26 mouse cellular contexts compared by ENCODE assay signal in the genomic region with DNA sequence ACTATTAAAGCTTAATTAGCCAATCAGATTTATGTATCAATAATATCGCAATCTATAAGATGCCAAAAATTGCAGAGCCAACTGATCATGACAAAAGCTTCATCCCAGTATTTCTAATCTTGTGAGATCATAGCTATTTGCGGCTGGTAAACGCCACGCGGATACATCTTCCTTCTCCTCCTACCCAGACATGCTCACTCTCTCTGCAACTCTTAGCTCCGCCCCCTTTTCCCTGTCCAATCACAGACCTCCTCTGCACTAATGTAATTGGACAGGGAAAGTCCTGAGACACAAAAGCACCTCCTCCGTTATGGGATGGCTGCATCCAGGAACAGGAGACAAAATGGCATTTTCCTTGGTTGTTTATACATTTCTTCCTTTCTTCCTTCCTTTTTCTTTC. TPM values are rescaled to one million over a fixed set of nuclear protein-coding genes. Genes with fewer than 3 reads are reported as not detected.
DNase-seq lines count a peak whose midpoint lies in the region; ATAC-seq and TF ChIP-seq lines count a peak whose summit lies in the region.
"Had no signal": no experiment of that assay in that cellular context is flagged by ENCODE, and none has a peak within 500 bp of the region (broad histone marks: within the 10 kb centered on the region; RNA-seq: fewer than 3 reads in every experiment).

No protein-coding gene starts in this region.

- peak; percentile 29 for DNase-seq in lung, postnatal 0 days (ENCODE audit: low spot score)
- no peak for DNase-seq in lung, postnatal 14 days
- peak; percentile 77 for DNase-seq in testis, postnatal 14 days (ENCODE audit: low spot score)
- DNase-seq in testis, postnatal 10 days (ENCODE audit: low spot score): no peak
- peak; percentile 73 for DNase-seq in MEL (ENCODE audit: low read depth, low spot score)
- no peak for DNase-seq in left cerebral cortex, postnatal 14 days (ENCODE audit: low spot score in 2 of 2)
- DNase-seq in adrenal gland, postnatal 25 days: no peak
- no peak for DNase-seq in layer of hippocampus, adult 18-20 months (ENCODE audit: low spot score in 2 of 2)
- DNase-seq: adrenal gland, adult 2 months; adrenal gland, postnatal 36 days; B cell, adult 2 months; cerebellum, adult 8-10 months; cerebellum, postnatal 14 days; embryo, embryonic 11 days; gastrocnemius, adult 2 months; gastrocnemius, postnatal 25 days; heart, postnatal 36 days had no signal

- no peak overlapping the region for H3K9ac ChIP-seq in lung, postnatal 0 days (replicated peaks; ENCODE audit: low read depth)
- peak overlapping the region; percentile 47 for H3K9ac ChIP-seq in MEL (ENCODE audit: control insufficient read depth, low read depth, low read length, poor library complexity, severe bottlenecking)
- H3K9ac ChIP-seq: embryonic facial prominence, embryonic 15.5 days; heart, embryonic 13.5 days; hindbrain, embryonic 12.5 days had no signal

- ATAC-seq in lung, postnatal 0 days: peak; percentile 38; the same call in 1 of the 2 replicates
- ATAC-seq: CD4-positive, CD25-positive, alpha-beta regulatory T cell, adult 4 months; forebrain, embryonic 14.5 days; hindbrain, embryonic 16.5 days; inflammation-experienced regulatory T-cells, adult 6 months had no signal

- TF ChIP-seq RAD21 in MEL (IDR thresholded peaks at IDR 0.05; ENCODE audit: low read depth, low read length): no peak

- H3K79me2 ChIP-seq in MEL (ENCODE audit: control insufficient read depth, insufficient read depth, low read length, poor library complexity): no peaks in the 10 kb centered on the region

- TF ChIP-seq EP300 in lung, postnatal 0 days (IDR thresholded peaks at IDR 0.05): no peak
- no peak for TF ChIP-seq EP300 in MEL (IDR thresholded peaks at IDR 0.05; ENCODE audit: low read depth in 1 of 2, low read length in 2 of 2)

- intact Hi-C loops in left cerebral cortex, postnatal 14 days (cut with DNase I): no loop called here

- peak in 1 of 2 experiments; percentile 52; a peak in 2 of 4 replicates for TF ChIP-seq POLR2A in MEL (IDR thresholded peaks at IDR 0.05; ENCODE audit: control insufficient read depth in 1 of 2, insufficient read depth in 1 of 2, low read depth in 1 of 2, low read length in 2 of 2, poor library complexity in 1 of 2)

- no peaks in the 10 kb centered on the region for H3K9me3 ChIP-seq in lung, postnatal 0 days (ENCODE audit: low read length)
- no peaks in the 10 kb centered on the region for H3K9me3 ChIP-seq in MEL (replicated peaks; ENCODE audit: insufficient read depth, low read length)
- H3K9me3 ChIP-seq: embryonic facial prominence, embryonic 15.5 days; forebrain, embryonic 10.5 days; heart, embryonic 13.5 days; hindbrain, embryonic 12.5 days had no signal

- H3K27ac ChIP-seq in lung, postnatal 0 days (ENCODE audit: low read length): no peak overlapping the region
- no peak overlapping the region for H3K27ac ChIP-seq in MEL (ENCODE audit: control insufficient read depth, low read depth, low read length)
- H3K27ac ChIP-seq: embryonic facial prominence, embryonic 15.5 days; forebrain, embryonic 10.5 days; gastrocnemius, adult 2 months; heart, embryonic 13.5 days; hindbrain, embryonic 12.5 days had no signal

- no peaks in the 10 kb centered on the region for H3K36me3 ChIP-seq in lung, postnatal 0 days (ENCODE audit: insufficient read depth, low read length)
- no peaks in the 10 kb centered on the region for H3K36me3 ChIP-seq in MEL (ENCODE audit: control insufficient read depth in 1 of 2, insufficient read depth in 2 of 2, low read length in 2 of 2)
- H3K36me3 ChIP-seq: embryonic facial prominence, embryonic 15.5 days; forebrain, embryonic 10.5 days; heart, embryonic 13.5 days; hindbrain, embryonic 12.5 days had no signal

- H3K4me2 ChIP-seq in lung, postnatal 0 days (replicated peaks; ENCODE audit: low read depth, low read length): no peak overlapping the region
- H3K4me2 ChIP-seq: embryonic facial prominence, embryonic 15.5 days; heart, embryonic 13.5 days; hindbrain, embryonic 12.5 days had no signal

- 68% methylated on average over 7 of the region's 7 CpGs for WGBS in lung, postnatal 0 days

- H3K4me1 ChIP-seq in lung, postnatal 0 days (ENCODE audit: insufficient read depth, low read depth, low read length): no peaks in the 10 kb centered on the region
- no peaks in the 10 kb centered on the region for H3K4me1 ChIP-seq in MEL (ENCODE audit: control insufficient read depth in 1 of 2, insufficient read depth in 2 of 2, low read length in 2 of 2)
- H3K4me1 ChIP-seq: embryonic facial prominence, embryonic 15.5 days; heart, embryonic 13.5 days had no signal

- no peak overlapping the region for H3K4me3 ChIP-seq in lung, postnatal 0 days (ENCODE audit: low read depth, low read length)
- H3K4me3 ChIP-seq in MEL (ENCODE audit: control insufficient read depth in 1 of 2, insufficient read depth in 1 of 2, low read depth in 2 of 2, low read length in 2 of 2): peak overlapping the region; percentile 13 to 36; a peak in 3 of 4 replicates
- H3K4me3 ChIP-seq: embryonic facial prominence, embryonic 15.5 days; erythroblast, embryonic 14.5 days; forebrain, embryonic 10.5 days; gastrocnemius, adult 2 months; heart, embryonic 13.5 days; hindbrain, embryonic 12.5 days had no signal

- H3K27me3 ChIP-seq in lung, postnatal 0 days (replicated peaks; ENCODE audit: insufficient read depth, low read length): no peaks in the 10 kb centered on the region
- H3K27me3 ChIP-seq in MEL (ENCODE audit: control insufficient read depth in 1 of 2, insufficient read depth in 2 of 2, low read length in 2 of 2): no peaks in the 10 kb centered on the region; a peak in 1 of 4 replicates
- H3K27me3 ChIP-seq: hindbrain, embryonic 12.5 days had no signal

- TF ChIP-seq CTCF in lung, postnatal 0 days (IDR thresholded peaks at IDR 0.05): no peak
- no peak for TF ChIP-seq CTCF in MEL (IDR thresholded peaks at IDR 0.05 in 2 of 3, conservative IDR thresholded peaks at IDR 0.05 in 1 of 3; ENCODE audit: control insufficient read depth in 1 of 3, insufficient read depth in 1 of 3, low read depth in 2 of 3, low read length in 3 of 3, poor library complexity in 1 of 3, severe bottlenecking in 1 of 3)

TF ChIP-seq in MEL, 35 proteins besides CTCF, POLR2A, EP300 and RAD21:
- TF ChIP-seq NELFE (IDR thresholded peaks at IDR 0.05; ENCODE audit: low read depth, low read length) (peak; percentile 41; the same call in 1 of the 2 replicates), TCF12 (IDR thresholded peaks at IDR 0.05; ENCODE audit: low read depth, low read length) (no peak), MYC (IDR thresholded peaks at IDR 0.05; ENCODE audit: low read depth, low read length) (no peak)

RNA-seq across cellular contexts. Expression of a gene that starts 22.2 kb away (rescaled TPM):
- 13.2 and 14.5 TPM in 2 replicates for polyA plus RNA-seq in lung, postnatal 0 days (2015; fragmentation: Nextera tagmentation; extraction: Ambion mirVana)
- 0.27 and 0.49 TPM in 2 replicates for total RNA-seq in MEL (2012; rRNA removed)
- polyA plus RNA-seq in MEL (2012; ENCODE audit: insufficient read depth in 1 of 2, insufficient read length in 2 of 2, low read depth in 1 of 2, low replicate concordance in 2 of 2, missing spikeins in 1 of 2): under 1 TPM in 1 of 2 experiments, not detected in 1; 0.11 TPM
- total RNA-seq in left cerebral cortex, postnatal 14 days (2021): 1 to 10 TPM; 8.4 to 8.8 TPM
- 15.8 and 24.3 TPM in 2 replicates for total RNA-seq in adrenal gland, postnatal 25 days (2021)
- total RNA-seq in layer of hippocampus, adult 18-20 months (2021): 1 to 10 TPM; 3.6 to 4.8 TPM
- polyA plus RNA-seq: CD4-positive, CD25-positive, alpha-beta regulatory T cell, adult 4 months; erythroblast, embryonic 14.5 days; inflammation-experienced regulatory T-cells, adult 6 months had no signal

Comparison
In these comparisons a context has a peak if more than half of its experiments do, and no peak if none do; other contexts are left out.
1. DNase-seq: peak in lung, postnatal 0 days (single experiment), testis, postnatal 14 days (single experiment) and MEL (single experiment); none in lung, postnatal 14 days (single experiment), testis, postnatal 10 days (single experiment), left cerebral cortex, postnatal 14 days (0 of 2), adrenal gland, postnatal 25 days (single experiment) and layer of hippocampus, adult 18-20 months (0 of 2).